Mouse (Mus musculus): ENCODE measurements around the gene Prr36. TPM values are rescaled to one million over a fixed set of nuclear protein-coding genes. Genes with fewer than 3 reads are reported as not detected.

Prr36 gene
- polyA plus RNA-seq (2014; fragmentation: Illumina TruSeq; extraction: RNeasy Lipid Tissue Mini Kit (QIAGEN cat#74804); ENCODE audit: low read depth, low replicate concordance): not detected

DNA sequence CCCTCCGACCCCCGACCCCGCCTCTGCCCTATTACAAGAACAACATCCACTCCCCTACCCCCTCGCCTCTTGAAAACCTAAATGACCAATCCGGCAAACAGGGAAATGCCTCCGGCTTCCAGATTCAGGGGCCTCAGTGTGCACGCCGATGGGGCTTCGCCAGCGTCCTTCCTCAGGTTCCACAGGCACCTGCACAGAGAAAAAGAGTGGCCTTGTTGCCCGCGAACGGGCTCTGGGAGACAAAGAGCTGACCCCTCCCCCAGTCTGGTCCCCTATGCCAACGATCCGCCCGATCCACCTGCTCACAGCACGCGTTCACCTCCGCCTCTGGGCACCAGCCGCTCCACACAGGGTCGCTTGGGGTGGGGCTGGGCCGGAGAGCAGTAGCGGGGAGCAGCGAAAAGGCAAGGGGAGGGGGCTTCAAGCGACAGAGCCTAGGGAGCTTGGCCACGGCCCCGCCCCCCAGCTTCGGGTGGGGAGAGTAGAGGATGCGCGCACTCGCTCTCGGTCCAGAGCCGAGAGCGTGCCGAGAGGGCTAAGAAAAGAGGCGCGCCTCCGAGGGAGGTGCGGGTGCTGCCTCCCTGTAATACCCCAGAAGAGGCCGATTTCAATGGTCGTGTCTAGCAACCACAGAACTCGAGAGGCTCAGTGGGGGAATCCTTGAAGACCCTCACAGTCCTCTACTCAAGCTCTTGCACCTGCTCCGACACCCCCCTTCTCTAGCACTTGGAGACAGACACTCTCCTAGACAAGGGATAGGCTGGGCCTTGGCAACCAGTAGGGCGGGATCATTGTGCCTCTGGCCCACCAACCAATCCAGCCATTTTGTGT is at the start of gene Prr36:
Gene Prr36, minus strand, starts transcription at position 669 of the 831 bp plus-strand sequence.

GRCm38 (mm10) chr8:4259125-4259804 is 42.0 kb upstream of the Prr36 start, which contains the start of gene Ctxn1:
Gene Ctxn1, minus strand, starts transcription at chr8:4259274.

DNA sequence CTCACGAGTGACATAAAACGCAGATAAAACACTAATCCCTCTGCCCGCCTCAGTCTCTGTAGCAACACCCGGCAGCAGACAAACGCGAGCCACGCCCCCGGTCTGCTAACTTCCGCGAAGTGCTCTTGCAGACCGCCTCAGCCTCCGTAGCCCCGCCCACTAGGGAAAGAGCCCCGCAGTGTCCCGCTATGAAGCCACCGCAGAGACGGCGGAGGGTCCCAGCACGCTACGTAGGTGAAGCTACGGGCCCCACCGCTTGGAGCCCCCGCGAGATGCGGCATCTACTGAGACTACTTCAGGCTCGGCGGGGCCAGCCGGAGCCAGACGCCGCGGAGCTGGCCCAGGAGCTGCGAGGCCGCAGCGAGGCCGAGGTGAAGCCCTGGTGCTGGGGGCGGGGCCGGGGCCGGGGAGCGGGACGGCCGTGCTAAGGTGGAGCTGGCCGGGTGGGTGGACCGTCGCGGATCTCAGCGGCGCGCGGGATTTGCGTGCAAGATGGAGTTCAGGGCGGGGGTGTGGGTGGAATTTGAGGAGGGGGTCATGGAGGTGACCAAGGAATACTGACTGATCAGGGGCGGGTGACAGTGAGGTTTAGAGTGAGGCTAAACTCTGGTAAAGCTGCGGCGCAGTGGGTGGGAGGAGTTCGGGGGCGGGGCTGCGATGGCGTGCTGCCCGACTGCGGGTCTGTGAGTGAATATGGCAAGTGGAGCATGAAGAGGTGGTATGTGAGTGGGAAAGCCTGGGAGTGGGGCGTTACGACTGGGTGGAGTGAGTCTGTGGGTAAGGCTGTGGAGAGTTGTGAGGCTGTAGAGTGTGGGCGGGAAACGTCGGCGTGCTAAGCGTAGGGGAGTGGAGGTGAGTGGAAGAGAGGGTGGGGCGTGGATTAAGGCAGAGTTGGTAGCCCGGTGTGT is 35.9 kb upstream of the Prr36 start, which contains the start of gene Snapc2:
Gene Snapc2, plus strand, starts transcription at position 147 of the 908 bp plus-strand sequence.

GRCm38 (mm10) chr8:4247951-4248540 is 30.8 kb upstream of the Prr36 start, which contains the start of gene Tgfbr3l:
Gene Tgfbr3l, plus strand, starts transcription at chr8:4248214.

DNA sequence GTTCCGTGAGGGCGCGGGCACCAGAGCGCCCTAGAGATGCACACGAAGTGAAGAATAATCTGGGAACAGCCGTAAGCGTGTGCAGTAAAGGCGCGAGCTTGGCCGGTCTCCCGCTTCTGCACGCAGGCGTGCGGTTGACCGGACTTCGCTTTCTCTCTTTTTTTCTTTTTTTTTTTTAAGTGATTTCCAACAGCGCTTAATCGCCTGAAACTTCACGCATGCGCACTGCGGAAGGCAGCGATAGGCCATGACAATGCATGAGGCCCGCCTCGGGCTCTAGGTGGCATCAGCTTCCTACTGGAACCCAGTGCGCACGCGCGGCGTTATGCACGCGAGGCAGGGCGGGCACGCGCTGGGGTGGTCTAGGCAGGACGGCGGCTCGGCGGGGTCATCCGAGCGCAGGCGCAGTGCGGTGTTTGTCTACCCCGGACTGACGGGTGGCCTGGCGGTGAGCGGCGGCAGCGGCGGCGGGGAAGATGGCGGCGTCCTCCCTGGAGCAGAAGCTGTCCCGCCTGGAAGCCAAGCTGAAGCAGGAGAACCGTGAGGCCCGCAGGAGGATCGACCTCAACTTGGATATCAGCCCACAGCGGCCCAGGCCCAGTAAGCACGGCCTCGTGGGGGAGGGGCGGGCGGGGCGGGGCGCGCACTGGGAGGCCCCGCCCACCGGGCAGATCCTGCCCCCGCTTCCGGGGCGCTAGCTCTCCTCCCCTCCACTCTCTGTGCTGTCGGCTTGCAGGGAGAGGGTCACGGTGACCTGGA is 21.4 kb upstream of the Prr36 start, which contains the start of the genes Map2k7 and Gm49320:
Gene Map2k7, plus strand, starts transcription at position 307 of the 759 bp plus-strand sequence.
Gene Gm49320, plus strand, starts transcription at position 432 of the 759 bp plus-strand sequence.

DNA sequence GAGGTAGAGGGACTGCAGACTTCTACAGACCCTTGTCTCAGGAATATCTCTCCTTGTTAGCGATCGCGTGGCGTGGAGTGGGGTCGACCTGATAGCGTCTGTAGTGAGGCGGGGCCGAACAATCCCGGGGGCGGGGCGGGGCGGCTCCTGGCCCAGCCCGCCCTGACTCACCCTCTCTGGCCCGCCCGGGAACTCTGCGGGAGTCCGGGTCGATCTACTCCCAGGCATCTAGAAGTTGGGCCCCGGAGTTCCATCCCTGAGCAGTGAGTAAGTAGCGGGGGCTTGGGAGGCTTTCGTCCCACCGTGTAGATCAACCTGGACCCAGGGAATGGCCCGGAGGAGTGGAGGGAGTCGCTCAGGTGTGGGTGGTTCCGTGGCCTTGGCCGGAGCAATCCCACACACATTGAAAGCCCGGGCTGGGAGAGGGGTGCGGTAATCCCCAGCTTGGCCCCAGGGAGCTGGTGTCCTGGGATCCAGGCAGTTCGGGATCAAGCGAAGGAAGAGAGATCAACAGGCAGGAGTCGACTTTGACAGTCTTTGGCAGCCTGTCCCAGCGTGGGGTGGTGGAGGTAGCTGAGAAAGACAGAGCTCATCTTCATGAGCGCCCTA is 9.6 kb upstream of the Prr36 start, which contains the start of gene Lrrc8e:
Gene Lrrc8e, plus strand, starts transcription at position 89 of the 609 bp plus-strand sequence.

GRCm38 (mm10) chr8:4165852-4166751 is 51.2 kb downstream of the Prr36 start, which contains the start of gene Evi5l:
Gene Evi5l, plus strand, starts transcription at chr8:4166567.

Other genes starting within 250 kb of the Prr36 start
- not detected for gene Cd209f, start 111.6 kb downstream of the Prr36 start, polyA plus RNA-seq (2014; fragmentation: Illumina TruSeq; extraction: RNeasy Lipid Tissue Mini Kit (QIAGEN cat#74804); ENCODE audit: low read depth, low replicate concordance)
- gene Cd209g, start 83.4 kb downstream of the Prr36 start, polyA plus RNA-seq (2014; fragmentation: Illumina TruSeq; extraction: RNeasy Lipid Tissue Mini Kit (QIAGEN cat#74804); ENCODE audit: low read depth, low replicate concordance): not detected
- 1.2 TPM for gene Evi5l, start 50.9 kb downstream of the Prr36 start, polyA plus RNA-seq (2014; fragmentation: Illumina TruSeq; extraction: RNeasy Lipid Tissue Mini Kit (QIAGEN cat#74804); ENCODE audit: low read depth, low replicate concordance)
- gene Lrrc8e, start 9.4 kb upstream of the Prr36 start, polyA plus RNA-seq (2014; fragmentation: Illumina TruSeq; extraction: RNeasy Lipid Tissue Mini Kit (QIAGEN cat#74804); ENCODE audit: low read depth, low replicate concordance): 0.13 TPM
- gene Map2k7, start 21.3 kb upstream of the Prr36 start, polyA plus RNA-seq (2014; fragmentation: Illumina TruSeq; extraction: RNeasy Lipid Tissue Mini Kit (QIAGEN cat#74804); ENCODE audit: low read depth, low replicate concordance): 4.9 TPM
- not detected for gene Gm49320, start 21.4 kb upstream of the Prr36 start, polyA plus RNA-seq (2014; fragmentation: Illumina TruSeq; extraction: RNeasy Lipid Tissue Mini Kit (QIAGEN cat#74804); ENCODE audit: low read depth, low replicate concordance)
- gene Tgfbr3l, start 30.8 kb upstream of the Prr36 start, polyA plus RNA-seq (2014; fragmentation: Illumina TruSeq; extraction: RNeasy Lipid Tissue Mini Kit (QIAGEN cat#74804); ENCODE audit: low read depth, low replicate concordance): 7.4 TPM
- 3.2 TPM for gene Snapc2, start 35.6 kb upstream of the Prr36 start, polyA plus RNA-seq (2014; fragmentation: Illumina TruSeq; extraction: RNeasy Lipid Tissue Mini Kit (QIAGEN cat#74804); ENCODE audit: low read depth, low replicate concordance)
- not detected for gene Ctxn1, start 41.8 kb upstream of the Prr36 start, polyA plus RNA-seq (2014; fragmentation: Illumina TruSeq; extraction: RNeasy Lipid Tissue Mini Kit (QIAGEN cat#74804); ENCODE audit: low read depth, low replicate concordance)
- 74.0 TPM for gene Timm44, start 58.5 kb upstream of the Prr36 start, polyA plus RNA-seq (2014; fragmentation: Illumina TruSeq; extraction: RNeasy Lipid Tissue Mini Kit (QIAGEN cat#74804); ENCODE audit: low read depth, low replicate concordance)
- 13.1 TPM for gene Ccl25, start 107.8 kb upstream of the Prr36 start, polyA plus RNA-seq (2014; fragmentation: Illumina TruSeq; extraction: RNeasy Lipid Tissue Mini Kit (QIAGEN cat#74804); ENCODE audit: low read depth, low replicate concordance)
- gene Elavl1, start 108.0 kb upstream of the Prr36 start, polyA plus RNA-seq (2014; fragmentation: Illumina TruSeq; extraction: RNeasy Lipid Tissue Mini Kit (QIAGEN cat#74804); ENCODE audit: low read depth, low replicate concordance): 31.0 TPM